Mouse (Mus musculus) frontal cortex, postnatal 14 days (tissue): ENCODE measurements around the gene Spon2.
A peak's percentile ranks its signal among the peaks of the same experiment; 100 is the strongest.

Source experiments
- DNase-seq, 2 experiments: peaks; one replicate each; pipeline ENCODE4 v3.0.0; 2022; ENCODE audit warnings: low spot score in 2 of 2

Spon2 gene

DNA sequence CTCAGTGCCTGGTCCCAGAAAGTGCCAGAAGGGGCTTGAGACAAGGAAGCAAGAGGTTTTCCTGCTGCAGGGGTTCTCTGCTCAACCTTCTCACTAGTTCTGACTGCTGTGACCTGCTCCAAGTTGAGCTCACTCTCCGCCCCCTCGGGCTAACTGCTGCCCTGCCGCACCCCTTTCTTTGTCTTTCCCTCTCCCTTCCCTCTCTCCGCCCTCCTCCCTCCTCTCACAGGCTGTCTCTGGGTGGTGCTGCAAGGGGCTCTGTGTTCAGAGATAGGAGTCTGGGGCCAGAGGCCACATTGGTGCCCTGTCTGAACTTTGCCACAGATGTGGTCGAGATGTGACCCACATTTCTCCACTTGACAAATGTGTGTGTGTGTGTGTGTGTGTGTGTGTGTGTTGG is at the start of gene Spon2:
Gene Spon2 (minus strand): TSS at position 375 of the 400 bp plus-strand sequence.
- DNase-seq: no peak

DNA sequence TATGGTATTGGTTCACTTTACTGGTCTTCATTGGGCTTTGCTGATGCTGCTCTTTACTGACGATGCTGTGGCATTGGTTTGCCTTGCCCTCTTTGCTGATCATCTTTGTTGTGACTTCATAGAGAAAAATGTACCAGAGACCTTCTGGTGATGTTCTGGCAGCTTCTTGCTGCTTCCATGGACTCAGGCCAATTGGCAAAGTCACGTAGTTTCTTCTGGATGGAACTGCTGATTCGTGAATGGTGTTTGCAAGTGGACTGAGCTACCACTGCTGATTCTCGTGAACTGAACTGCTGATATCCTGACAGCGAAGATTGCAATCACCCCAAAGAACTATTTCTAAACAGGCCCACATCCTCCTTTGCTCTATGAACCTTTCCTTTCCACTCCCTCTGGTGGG is 36.2 kb upstream of the Spon2 start:
- no peak for DNase-seq

DNA sequence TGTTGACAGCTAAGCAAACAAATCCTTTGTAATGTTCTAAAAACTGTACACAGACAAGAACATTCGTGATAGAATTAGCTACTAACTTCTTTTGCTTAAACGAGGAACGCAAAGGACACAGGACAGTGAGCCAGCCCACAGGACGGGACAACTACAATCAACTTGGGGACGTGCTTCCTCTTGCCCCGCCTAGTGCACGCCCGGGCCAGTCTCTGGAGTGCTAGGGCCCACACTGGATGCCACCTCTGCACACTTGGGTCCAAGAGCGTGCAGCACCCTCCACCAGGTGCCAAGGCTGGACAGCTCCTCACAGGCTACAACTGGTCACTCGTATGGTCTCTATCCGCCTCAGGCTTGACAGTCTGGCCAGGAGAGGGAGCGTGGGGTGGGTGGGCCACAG is 29.9 kb upstream of the Spon2 start:
- no peak for DNase-seq

- no peak for DNase-seq
These were observed 29.1 kb upstream of the Spon2 start for GRCm38 (mm10) chr5:33247387-33247786.

DNA sequence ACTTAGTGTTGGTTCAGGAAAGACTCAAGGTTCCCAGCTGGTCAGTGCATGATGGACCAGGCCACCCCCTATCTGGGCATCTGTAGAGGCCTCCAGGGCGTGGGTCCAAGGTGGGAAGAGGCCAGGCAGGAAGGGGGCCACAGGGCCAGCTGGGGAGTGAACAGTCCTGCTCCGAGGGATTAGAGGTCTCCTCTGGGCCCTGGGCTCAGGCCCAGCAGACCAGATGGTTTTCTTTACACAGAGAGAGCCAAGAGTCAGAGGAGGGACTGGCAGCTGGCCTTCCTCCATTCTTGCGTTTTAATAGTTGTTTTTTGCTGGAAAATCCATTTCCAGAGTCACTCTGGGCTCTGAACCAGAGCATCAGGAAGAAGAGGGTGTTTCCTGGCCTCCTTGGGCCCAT is 27.4 kb upstream of the Spon2 start:
- peak in 1 of 2 experiments; percentile 38 for DNase-seq

GRCm38 (mm10) chr5:33244377-33244920 is 26.2 kb upstream of the Spon2 start:
- no peak for DNase-seq

- DNase-seq: no peak
These were observed 21.7 kb upstream of the Spon2 start for GRCm38 (mm10) chr5:33239934-33240333.

- DNase-seq: no peak
These were observed 21.0 kb upstream of the Spon2 start for GRCm38 (mm10) chr5:33239111-33239714.

- DNase-seq: no peak
These were observed 20.0 kb upstream of the Spon2 start for GRCm38 (mm10) chr5:33238256-33238645.

DNA sequence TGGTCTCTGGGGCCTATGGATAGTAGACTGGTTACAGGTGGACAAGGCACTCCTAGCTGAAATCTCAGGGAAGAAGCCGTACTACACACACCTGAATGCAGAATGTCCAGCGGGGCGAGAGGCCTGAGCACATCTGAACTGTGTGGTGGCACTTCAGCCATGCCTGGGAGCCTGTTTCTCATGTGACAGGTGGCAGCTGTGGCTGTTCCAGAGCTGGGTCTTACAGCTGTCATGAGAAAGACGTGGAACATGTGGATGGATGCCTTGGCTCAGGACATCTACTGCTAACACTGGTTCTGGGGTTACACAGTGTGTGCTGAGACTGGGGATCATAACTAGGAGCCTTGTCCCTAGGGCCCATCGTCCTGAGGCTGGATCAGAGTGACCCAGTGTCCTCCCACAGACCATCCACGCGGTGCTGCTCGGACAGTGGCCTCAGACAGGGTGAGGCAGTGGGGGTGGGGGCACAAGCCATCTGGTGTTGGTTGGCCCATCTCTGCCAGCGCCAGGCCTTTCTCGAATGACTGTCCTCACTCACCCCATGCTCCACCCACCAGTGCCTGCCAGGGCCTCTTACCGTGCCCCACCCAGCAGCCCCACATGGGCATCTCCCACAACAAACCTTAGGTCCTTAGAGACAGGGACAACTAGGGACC is 19.5 kb upstream of the Spon2 start:
- DNase-seq: no peak

DNA sequence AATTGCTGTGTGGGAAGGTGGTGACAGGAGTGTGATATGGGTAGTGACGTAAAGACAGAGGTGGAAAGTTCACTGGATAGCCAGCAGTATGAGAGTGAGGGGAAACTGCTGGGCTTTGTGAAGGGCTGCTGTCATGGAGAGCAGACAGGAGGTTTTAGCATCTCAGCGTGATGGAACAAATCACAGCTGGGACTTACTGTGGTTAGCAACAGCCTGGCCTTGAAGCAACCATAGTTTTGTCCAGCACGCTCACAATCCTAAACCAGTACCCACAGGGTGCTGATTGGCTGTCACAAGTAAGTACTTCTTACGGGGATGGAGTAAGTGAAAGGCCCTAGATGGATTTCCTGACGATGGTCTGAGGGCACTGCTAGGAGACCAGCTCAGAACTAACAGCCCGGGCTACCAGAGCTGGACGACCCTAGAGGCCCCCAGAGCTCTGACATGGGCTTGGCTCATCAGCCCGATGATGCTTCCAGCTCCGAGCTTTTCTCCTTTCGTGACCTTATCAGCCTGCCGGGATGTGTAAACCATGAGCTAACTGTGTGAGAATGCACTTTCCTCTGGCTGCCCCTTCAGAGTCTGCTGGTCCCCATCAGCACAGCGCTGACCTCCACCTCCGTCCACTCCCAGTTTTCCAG is 16.3 kb upstream of the Spon2 start:
- DNase-seq: no peak

DNA sequence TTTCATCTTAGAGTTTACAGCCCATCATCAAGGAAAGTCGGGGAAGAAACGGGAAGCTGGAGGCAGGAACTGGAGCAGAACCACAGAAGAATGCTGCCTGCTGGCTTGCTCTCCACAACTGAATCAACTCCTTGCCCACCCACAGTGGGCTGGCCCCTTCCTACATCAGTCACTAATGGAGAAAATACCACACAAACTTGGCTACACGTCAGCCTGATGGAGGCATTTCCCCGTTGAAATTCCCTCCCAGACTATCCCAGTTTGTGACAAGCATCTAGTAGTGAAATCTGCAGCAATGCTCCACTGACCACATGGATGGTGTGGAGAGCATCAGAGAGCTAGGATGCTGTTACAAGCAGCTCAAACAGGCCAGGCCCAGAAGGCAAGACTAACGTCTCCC is 14.5 kb upstream of the Spon2 start:
- DNase-seq: no peak

DNA sequence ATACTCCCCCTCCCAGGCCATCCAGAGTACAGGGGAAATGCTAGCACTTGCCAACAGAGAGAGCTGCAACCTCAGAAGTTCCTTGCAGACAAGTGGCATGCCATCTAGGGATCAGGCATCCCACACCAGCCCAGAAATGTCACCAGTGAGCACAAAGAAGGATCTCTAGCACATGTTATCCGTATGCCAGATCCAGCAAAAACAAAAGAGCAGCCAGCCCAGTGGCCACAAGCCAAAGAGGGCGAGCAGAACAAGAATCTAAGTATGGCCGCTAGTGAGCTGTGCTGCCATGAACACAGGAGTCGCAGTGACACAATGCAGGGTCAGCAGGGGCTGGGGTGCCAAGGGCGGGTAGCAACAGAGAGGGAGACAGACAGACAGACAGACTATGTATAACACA is 12.0 kb upstream of the Spon2 start:
- DNase-seq: no peak

DNA sequence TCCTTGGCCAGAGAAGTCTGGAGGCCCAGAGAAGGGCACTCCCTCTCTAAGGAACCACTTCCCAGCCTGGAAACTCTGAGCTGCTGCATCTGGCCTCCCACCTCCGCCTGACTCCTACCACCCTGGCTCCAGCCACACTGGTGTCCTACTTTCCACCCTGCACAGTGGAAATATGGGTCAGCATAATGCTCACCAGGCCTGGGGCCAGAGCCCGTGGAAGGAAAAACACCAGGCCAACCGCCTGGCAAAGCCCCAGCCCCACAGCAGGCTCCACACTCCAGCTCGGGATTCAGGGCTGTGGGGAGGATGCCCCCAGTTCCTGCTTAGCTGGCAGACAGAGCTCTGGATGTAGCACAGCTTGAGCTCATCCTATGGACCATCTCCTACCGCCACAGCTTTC is 10.2 kb upstream of the Spon2 start:
- DNase-seq: peak in 1 of 2 experiments; percentile 37

GRCm38 (mm10) chr5:33225673-33226072 is 7.4 kb upstream of the Spon2 start:
- DNase-seq: no peak

DNA sequence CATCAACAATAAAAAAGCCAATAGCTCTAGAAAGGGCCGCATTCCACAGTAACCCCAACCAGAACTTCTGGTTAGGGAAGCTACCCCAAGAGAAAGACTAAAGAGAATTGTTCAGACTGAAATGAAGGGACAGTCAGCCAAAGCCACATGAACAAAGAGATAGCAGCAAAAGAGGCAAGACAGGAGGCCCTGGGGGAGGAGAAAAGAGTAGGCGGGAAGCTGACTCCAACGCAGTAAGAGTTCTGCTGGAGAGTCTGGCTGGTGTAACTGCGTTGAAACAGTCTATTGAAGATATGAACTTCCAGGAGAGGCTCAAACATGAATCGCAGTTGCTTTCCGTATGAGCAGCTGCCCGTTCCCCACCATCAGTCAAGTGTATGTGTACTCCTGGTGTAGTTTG is 6.2 kb upstream of the Spon2 start:
- DNase-seq: no peak

- DNase-seq: no peak
These were observed 4.8 kb upstream of the Spon2 start for GRCm38 (mm10) chr5:33222841-33223744.

- DNase-seq: no peak
These were observed 4.1 kb upstream of the Spon2 start for GRCm38 (mm10) chr5:33222389-33222788.

GRCm38 (mm10) chr5:33220350-33221044 is 2.2 kb upstream of the Spon2 start:
- DNase-seq: peak in 1 of 2 experiments; percentile 19

DNA sequence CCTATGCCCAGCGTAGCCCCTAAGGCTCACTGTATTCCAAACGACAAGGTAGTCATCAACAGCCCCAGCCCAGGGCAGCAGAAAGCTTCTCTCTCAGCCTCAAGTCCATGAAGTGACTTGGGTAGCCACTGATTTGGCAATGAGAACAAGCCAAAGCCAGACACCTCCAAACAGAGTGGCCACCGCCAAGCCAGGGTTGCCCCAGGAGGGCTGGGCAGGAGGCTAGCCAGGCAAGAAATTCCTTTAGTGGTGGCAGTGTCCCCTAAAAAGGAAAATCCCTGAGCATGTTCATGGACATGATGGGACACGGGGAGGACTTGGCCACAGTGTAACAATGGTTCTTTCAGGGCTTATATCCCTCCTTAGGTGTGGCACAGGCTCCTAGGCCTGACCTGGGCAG is 1.6 kb upstream of the Spon2 start:
- DNase-seq: no peak

GRCm38 (mm10) chr5:33218746-33219449 is 643 bp upstream of the Spon2 start:
- no peak for DNase-seq
